ENCODE assay signal across 9 mouse cellular contexts in genomic region chr11:75172151-75173094, GRCm38 (mm10). TPM values are rescaled to one million over a fixed set of nuclear protein-coding genes. Genes with fewer than 3 reads are reported as not detected.
DNase-seq lines count a peak whose midpoint lies in the region; ATAC-seq and TF ChIP-seq lines count a peak whose summit lies in the region.
"Had no signal": no experiment of that assay in that cellular context is flagged by ENCODE, and none has a peak within 500 bp of the region (broad histone marks: within the 10 kb centered on the region; RNA-seq: fewer than 3 reads in every experiment).

No protein-coding gene starts in this region.

- H3K27ac ChIP-seq in lung, embryonic 16.5 days (ENCODE audit: low read length) = no peak overlapping the region
- H3K27ac ChIP-seq in embryonic fibroblast, embryonic 13.5 days (ENCODE audit: insufficient read depth, low read length) = no peak overlapping the region
- no peak overlapping the region for H3K27ac ChIP-seq in intestine, embryonic 16.5 days (ENCODE audit: low read length)
- H3K27ac ChIP-seq in midbrain, embryonic 14.5 days (replicated peaks; ENCODE audit: low read depth, low read length) = peak overlapping the region; percentile 78

- peak; percentile 57 for DNase-seq in adrenal gland, adult 2 months
- no peak for DNase-seq in adrenal gland, postnatal 4 days (ENCODE audit: low spot score in 2 of 2)
- DNase-seq in lung, postnatal 14 days = no peak
- DNase-seq in midbrain, embryonic 14.5 days = peak; percentile 88
- peak; percentile 27 to 50 for DNase-seq in thymus, postnatal 10 days (ENCODE audit: low spot score in 2 of 2)

- H3K27me3 ChIP-seq in lung, embryonic 16.5 days (ENCODE audit: control insufficient read depth, insufficient read depth, low read depth, low read length) = peaks cover 44% of the 10 kb centered on the region
- H3K27me3 ChIP-seq in intestine, embryonic 16.5 days (replicated peaks; ENCODE audit: control insufficient read depth, insufficient read depth, low read length) = peaks cover 47% of the 10 kb centered on the region
- H3K27me3 ChIP-seq in midbrain, embryonic 14.5 days (ENCODE audit: control insufficient read depth, insufficient read depth, low read length) = peaks cover 49% of the 10 kb centered on the region

- 0 out of 2 replicates have a peak overlapping the region, but pooled peaks have one; percentile 11 for H3K9ac ChIP-seq in lung, embryonic 16.5 days (ENCODE audit: low read length)
- peak overlapping the region; percentile 56; the same call in 1 of the 2 replicates for H3K9ac ChIP-seq in intestine, embryonic 16.5 days (ENCODE audit: low read depth, low read length)
- H3K9ac ChIP-seq in midbrain, embryonic 14.5 days (replicated peaks; ENCODE audit: low read length) = peak overlapping the region; percentile 60

- H3K4me3 ChIP-seq in lung, embryonic 16.5 days (ENCODE audit: low read length) = peak overlapping the region; percentile 71
- H3K4me3 ChIP-seq in embryonic fibroblast, embryonic 13.5 days (ENCODE audit: insufficient read depth, low read length) = peak overlapping the region; percentile 31
- peak overlapping the region; percentile 67 for H3K4me3 ChIP-seq in intestine, embryonic 16.5 days (ENCODE audit: low read length)
- peak overlapping the region; percentile 70 for H3K4me3 ChIP-seq in midbrain, embryonic 14.5 days (replicated peaks; ENCODE audit: low read depth, low read length)

- TF ChIP-seq POLR2A in embryonic fibroblast, embryonic 13.5 days (IDR thresholded peaks at IDR 0.05; ENCODE audit: low read depth, low read length) = peak; percentile 38; the same call in 1 of the 2 replicates

- TF ChIP-seq CTCF in embryonic fibroblast, embryonic 13.5 days (IDR thresholded peaks at IDR 0.05; ENCODE audit: borderline replicate concordance, insufficient read depth, low read length) = no peak

- H3K36me3 ChIP-seq in lung, embryonic 16.5 days (ENCODE audit: control insufficient read depth, insufficient read depth, low read length) = no peaks in the 10 kb centered on the region
- no peaks in the 10 kb centered on the region for H3K36me3 ChIP-seq in intestine, embryonic 16.5 days (ENCODE audit: control insufficient read depth, insufficient read depth, low read length)
- H3K36me3 ChIP-seq in midbrain, embryonic 14.5 days (ENCODE audit: control insufficient read depth, insufficient read depth, low read length) = peaks cover 14% of the 10 kb centered on the region

- peaks cover 33% of the 10 kb centered on the region for H3K4me1 ChIP-seq in lung, embryonic 16.5 days (replicated peaks; ENCODE audit: control insufficient read depth, insufficient read depth, low read length)
- H3K4me1 ChIP-seq in embryonic fibroblast, embryonic 13.5 days (ENCODE audit: control insufficient read depth, insufficient read depth, low read length) = peaks cover 2% of the 10 kb centered on the region; the same call in 1 of the 2 replicates
- peaks cover 41% of the 10 kb centered on the region for H3K4me1 ChIP-seq in intestine, embryonic 16.5 days (ENCODE audit: control insufficient read depth, insufficient read depth, low read length)
- H3K4me1 ChIP-seq in midbrain, embryonic 14.5 days (ENCODE audit: control insufficient read depth, insufficient read depth, low read length) = peaks cover 29% of the 10 kb centered on the region

- no peaks in the 10 kb centered on the region for H3K9me3 ChIP-seq in lung, embryonic 16.5 days (ENCODE audit: control insufficient read depth, low read length)
- H3K9me3 ChIP-seq in intestine, embryonic 16.5 days (ENCODE audit: control insufficient read depth, low read length) = no peaks in the 10 kb centered on the region
- no peaks in the 10 kb centered on the region for H3K9me3 ChIP-seq in midbrain, embryonic 14.5 days (ENCODE audit: control insufficient read depth, low read length)

- no peak for ATAC-seq in lung, embryonic 16.5 days (ENCODE audit: low read depth)
- ATAC-seq in intestine, embryonic 16.5 days = no peak
- ATAC-seq in midbrain, embryonic 14.5 days (ENCODE audit: low FRiP score, low TSS enrichment) = no peak

- under 1% methylated on average over 72 of the region's 75 CpGs for WGBS in lung, embryonic 16.5 days
- under 1% methylated on average over 75 of the region's 75 CpGs for WGBS in intestine, embryonic 16.5 days
- WGBS in midbrain, embryonic 14.5 days = 1% methylated on average over 73 of the region's 75 CpGs

- peak overlapping the region; percentile 92 for H3K4me2 ChIP-seq in lung, embryonic 16.5 days (ENCODE audit: low read depth, low read length)
- H3K4me2 ChIP-seq in intestine, embryonic 16.5 days (ENCODE audit: low read depth, low read length) = peak overlapping the region; percentile 96
- peak overlapping the region; percentile 89 for H3K4me2 ChIP-seq in midbrain, embryonic 14.5 days (ENCODE audit: low read length)

RNA-seq across cellular contexts. Expression of gene Hic1, which starts 3.1 kb away (rescaled TPM):
- total RNA-seq in adrenal gland, adult 2 months (2021) = 10 to 100 TPM in 1 of 2 experiments, 1 to 10 TPM in 1; 7.5 to 15.4 TPM
- polyA plus RNA-seq in adrenal gland, adult 2 months (2012; rRNA removed) = 25.9 and 26.9 TPM in 2 replicates
- total RNA-seq in adrenal gland, postnatal 4 days (2021) = 10 to 100 TPM; 22.9 to 29.2 TPM
- polyA plus RNA-seq in lung, embryonic 16.5 days (2015; fragmentation: Nextera tagmentation; extraction: Ambion mirVana) = 8.4 and 8.5 TPM in 2 replicates
- 20.7 and 29.3 TPM in 2 replicates for polyA plus RNA-seq in embryonic fibroblast, embryonic 13.5 days (2011; ENCODE audit: insufficient read length, low read depth, missing spikeins)
- 7.1 and 8.6 TPM in 2 replicates for polyA plus RNA-seq in intestine, embryonic 16.5 days (2015; fragmentation: Nextera tagmentation; extraction: Ambion mirVana)
- polyA plus RNA-seq in midbrain, embryonic 14.5 days (2014; fragmentation: Nextera tagmentation; extraction: Ambion mirVana) = 0.66 and 0.92 TPM in 2 replicates
- total RNA-seq: hematopoietic stem cell, adult 5-6 weeks had no signal

RNA-seq across cellular contexts. Expression of gene Ovca2, which starts 6.2 kb away (rescaled TPM):
- total RNA-seq in adrenal gland, adult 2 months (2021) = 10 to 100 TPM; 20.4 to 26.5 TPM
- polyA plus RNA-seq in adrenal gland, adult 2 months (2012; rRNA removed) = 7.0 and 7.4 TPM in 2 replicates
- total RNA-seq in adrenal gland, postnatal 4 days (2021) = 10 to 100 TPM; 16.0 to 17.4 TPM
- 24.0 and 24.2 TPM in 2 replicates for polyA plus RNA-seq in lung, embryonic 16.5 days (2015; fragmentation: Nextera tagmentation; extraction: Ambion mirVana)
- 20.4 and 28.9 TPM in 2 replicates for polyA plus RNA-seq in embryonic fibroblast, embryonic 13.5 days (2011; ENCODE audit: insufficient read length, low read depth, missing spikeins)
- polyA plus RNA-seq in intestine, embryonic 16.5 days (2015; fragmentation: Nextera tagmentation; extraction: Ambion mirVana) = 18.7 and 23.9 TPM in 2 replicates
- polyA plus RNA-seq in midbrain, embryonic 14.5 days (2014; fragmentation: Nextera tagmentation; extraction: Ambion mirVana) = 15.4 and 20.2 TPM in 2 replicates

RNA-seq across cellular contexts. Expression of gene Dph1, which starts 18.6 kb away (rescaled TPM):
- 10 to 100 TPM; 32.3 to 37.4 TPM for total RNA-seq in adrenal gland, adult 2 months (2021)
- 72.0 and 87.5 TPM in 2 replicates for polyA plus RNA-seq in adrenal gland, adult 2 months (2012; rRNA removed)
- total RNA-seq in adrenal gland, postnatal 4 days (2021) = 10 to 100 TPM; 26.8 to 29.0 TPM
- polyA plus RNA-seq in lung, embryonic 16.5 days (2015; fragmentation: Nextera tagmentation; extraction: Ambion mirVana) = 17.1 and 17.9 TPM in 2 replicates
- polyA plus RNA-seq in embryonic fibroblast, embryonic 13.5 days (2011; ENCODE audit: insufficient read length, low read depth, missing spikeins) = 15.7 and 18.7 TPM in 2 replicates
- 20.3 and 22.7 TPM in 2 replicates for polyA plus RNA-seq in intestine, embryonic 16.5 days (2015; fragmentation: Nextera tagmentation; extraction: Ambion mirVana)
- polyA plus RNA-seq in midbrain, embryonic 14.5 days (2014; fragmentation: Nextera tagmentation; extraction: Ambion mirVana) = 13.7 and 14.8 TPM in 2 replicates

RNA-seq across cellular contexts. Expression of gene Rtn4rl1, which starts 21.2 kb away (rescaled TPM):
- 10 to 100 TPM; 29.2 to 58.9 TPM for total RNA-seq in adrenal gland, adult 2 months (2021)
- polyA plus RNA-seq in adrenal gland, adult 2 months (2012; rRNA removed) = 48.1 and 62.9 TPM in 2 replicates
- 10 to 100 TPM; 33.3 to 33.8 TPM for total RNA-seq in adrenal gland, postnatal 4 days (2021)
- polyA plus RNA-seq in lung, embryonic 16.5 days (2015; fragmentation: Nextera tagmentation; extraction: Ambion mirVana) = 2.0 and 2.9 TPM in 2 replicates
- 2.1 and 2.7 TPM in 2 replicates for polyA plus RNA-seq in embryonic fibroblast, embryonic 13.5 days (2011; ENCODE audit: insufficient read length, low read depth, missing spikeins)
- 1.5 and 1.6 TPM in 2 replicates for polyA plus RNA-seq in intestine, embryonic 16.5 days (2015; fragmentation: Nextera tagmentation; extraction: Ambion mirVana)
- polyA plus RNA-seq in midbrain, embryonic 14.5 days (2014; fragmentation: Nextera tagmentation; extraction: Ambion mirVana) = 16.5 and 17.4 TPM in 2 replicates

Comparison
In these comparisons a context has a peak if more than half of its experiments do, and no peak if none do; other contexts are left out.
1. DNase-seq: peak in adrenal gland, adult 2 months (single experiment), midbrain, embryonic 14.5 days (single experiment) and thymus, postnatal 10 days (2 of 2); none in adrenal gland, postnatal 4 days (0 of 2) and lung, postnatal 14 days (single experiment).
2. Peak in every context shown above with its lines, with median percentiles within 50 percentile points of each other: H3K4me2 ChIP-seq, H3K4me3 ChIP-seq and H3K9ac ChIP-seq.